Mouse (Mus musculus): ENCODE data around the gene Smim5. TPM values are rescaled to one million over a fixed set of nuclear protein-coding genes. Genes with fewer than 3 reads are reported as not detected.

Gene Smim5
- polyA plus RNA-seq (2012; rRNA removed; ENCODE audit: low replicate concordance) = 0.71 and 1.8 TPM in 2 replicates

DNA sequence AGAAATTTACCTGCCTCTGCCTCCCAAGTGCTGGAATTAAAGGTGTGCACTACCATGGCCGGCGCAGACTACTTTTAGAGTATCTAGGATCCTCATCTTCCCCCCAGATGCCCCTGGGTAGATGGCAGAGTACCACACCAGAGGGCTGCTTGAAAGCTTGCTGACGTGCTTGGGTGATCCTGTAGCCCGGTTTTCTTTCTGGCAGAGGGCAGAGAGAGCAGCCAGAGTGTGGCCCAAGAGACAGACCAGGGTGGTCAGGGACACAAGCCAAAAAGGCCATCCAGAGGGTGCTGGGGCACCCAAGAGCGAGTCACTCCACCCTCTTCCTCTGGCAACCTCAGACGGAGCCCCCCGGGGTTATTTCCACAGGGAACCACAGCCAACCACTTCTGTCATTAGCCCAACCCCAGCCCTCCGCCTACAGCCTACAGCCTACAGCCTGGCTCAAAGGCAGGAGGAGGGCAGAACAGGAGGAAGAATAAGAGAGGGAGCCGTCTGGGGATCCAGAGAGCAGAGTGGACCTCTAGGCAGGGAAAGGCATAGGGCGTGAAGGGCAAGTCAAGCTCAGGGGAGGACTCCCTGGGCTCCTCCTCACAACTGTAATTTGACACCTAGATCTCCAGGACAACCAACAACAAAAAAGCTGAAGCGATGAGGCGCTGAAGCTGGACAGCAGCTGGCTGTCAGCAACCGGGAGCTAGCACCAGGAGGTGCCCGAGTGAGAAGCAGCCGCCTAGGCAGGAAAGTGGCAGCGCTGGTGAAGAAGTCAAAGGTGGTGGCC, at the start of gene Smim5:
Gene Smim5 (plus strand): TSS at position 481 of the 781 bp plus-strand sequence.

DNA sequence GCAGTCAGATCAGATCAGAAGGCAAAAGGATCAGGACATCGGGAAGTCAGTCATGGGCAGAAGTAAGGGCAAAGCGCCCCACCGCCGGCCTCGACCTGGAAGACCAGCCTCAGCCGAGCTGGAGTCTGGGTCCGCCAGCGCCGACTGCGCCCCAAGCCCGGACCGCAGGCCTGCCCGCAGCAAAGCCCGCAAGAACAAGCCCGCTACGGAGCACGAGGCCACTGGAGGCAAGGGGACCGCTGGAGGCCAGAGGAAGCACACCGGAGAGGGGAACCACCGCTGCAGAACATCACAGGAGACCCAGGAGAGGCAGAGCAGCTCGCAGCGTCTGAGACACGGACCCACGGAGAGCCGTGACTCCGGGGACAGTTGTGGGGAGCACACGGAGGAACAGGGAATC, 41.4 kb upstream of the Smim5 start, which contains the start of gene Myo15b:
Gene Myo15b (plus strand): TSS at position 53 of the 400 bp plus-strand sequence.

DNA sequence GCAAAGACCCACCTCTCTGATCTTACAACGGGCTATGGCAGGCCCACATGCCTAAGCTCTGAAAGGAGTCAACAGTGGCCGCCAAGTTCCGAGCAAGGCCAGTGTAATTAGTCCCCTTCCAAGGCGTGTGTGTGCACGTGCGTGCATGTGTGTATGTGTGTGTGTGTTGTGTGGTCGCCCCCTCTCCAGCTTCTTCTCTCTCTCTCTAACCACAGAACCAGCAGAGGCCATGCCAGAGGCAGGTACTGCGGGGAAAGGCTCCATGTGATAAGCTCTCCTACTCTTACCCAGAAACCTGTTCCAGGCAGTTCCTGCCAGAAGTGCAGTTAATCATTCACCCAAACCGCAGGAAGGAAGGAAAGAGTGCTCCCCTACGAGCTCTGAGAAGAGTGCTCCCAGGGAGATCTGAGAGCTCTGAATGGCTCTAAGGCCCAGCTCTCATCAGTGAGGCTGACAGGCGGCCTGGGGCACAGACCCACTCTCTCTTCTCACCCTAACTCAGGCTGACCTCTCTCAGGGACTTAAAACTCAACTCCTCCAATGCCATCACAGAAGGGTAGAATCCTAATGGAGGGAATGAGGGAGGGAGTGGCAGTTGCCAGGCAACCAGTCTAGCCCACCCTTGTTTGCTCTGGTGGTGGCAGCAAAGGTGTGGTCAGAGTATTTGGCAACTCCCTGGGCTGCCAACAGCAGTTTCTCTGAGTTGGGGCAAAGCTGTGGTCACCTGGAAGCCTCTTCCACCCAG, 12.0 kb downstream of the Smim5 start, which contains the start of gene Smim6:
Gene Smim6 (plus strand): TSS at position 386 of the 745 bp plus-strand sequence.

DNA sequence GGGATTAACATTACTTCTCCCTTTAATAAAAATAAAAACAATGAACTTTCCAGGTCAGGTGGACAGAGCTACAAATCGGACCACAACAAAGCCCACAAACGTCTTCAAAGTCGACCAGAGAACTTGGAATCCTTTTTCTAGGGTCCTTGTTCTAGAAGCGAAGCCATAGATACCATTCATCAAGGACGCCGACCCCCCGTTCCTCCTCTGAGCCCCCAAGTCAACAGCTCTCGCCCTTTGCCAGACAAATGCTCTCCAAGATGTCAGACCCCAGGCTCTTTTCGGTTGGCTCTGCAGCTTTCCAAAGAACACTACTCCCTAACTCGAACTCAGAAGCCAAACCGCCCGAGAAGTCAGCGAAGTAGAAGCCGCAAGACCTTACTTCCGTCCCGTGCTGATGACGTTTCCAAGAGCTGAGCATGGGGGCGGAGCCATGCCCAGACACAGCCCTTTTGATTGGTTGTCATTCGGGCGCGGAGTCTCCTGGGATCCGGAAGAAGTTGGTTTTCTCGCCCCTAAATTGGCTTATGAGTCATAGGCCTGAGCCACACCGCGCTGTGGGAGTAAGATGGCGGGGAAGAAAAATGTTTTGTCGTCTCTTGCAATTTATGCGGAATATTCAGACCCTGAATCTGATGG, 33.5 kb downstream of the Smim5 start, which contains the start of the genes Sap30bp and Recql5:
Gene Sap30bp (plus strand): TSS at position 175 of the 639 bp plus-strand sequence.
Gene Recql5 (minus strand): TSS at position 370 of the 639 bp plus-strand sequence.

Other genes with a start within 250 kb of the Smim5 start
- gene Grb2, start 191.4 kb upstream of the Smim5 start, polyA plus RNA-seq (2012; rRNA removed; ENCODE audit: low replicate concordance) = 25.3 and 37.6 TPM in 2 replicates
- gene Tmem94, start 134.5 kb upstream of the Smim5 start, polyA plus RNA-seq (2012; rRNA removed; ENCODE audit: low replicate concordance) = 87.6 and 103 TPM in 2 replicates
- 30.2 and 41.0 TPM in 2 replicates for gene Caskin2, start 86.3 kb upstream of the Smim5 start, polyA plus RNA-seq (2012; rRNA removed; ENCODE audit: low replicate concordance)
- 43.3 and 67.7 TPM in 2 replicates for gene Tsen54, start 85.2 kb upstream of the Smim5 start, polyA plus RNA-seq (2012; rRNA removed; ENCODE audit: low replicate concordance)
- 207 and 252 TPM in 2 replicates for gene Llgl2, start 75.9 kb upstream of the Smim5 start, polyA plus RNA-seq (2012; rRNA removed; ENCODE audit: low replicate concordance)
- 427 and 1,224 TPM in 2 replicates for gene Myo15b, start 41.6 kb upstream of the Smim5 start, polyA plus RNA-seq (2012; rRNA removed; ENCODE audit: low replicate concordance)
- gene Smim6, start 12.1 kb downstream of the Smim5 start, polyA plus RNA-seq (2012; rRNA removed; ENCODE audit: low replicate concordance) = 6.3 and 7.1 TPM in 2 replicates
- 20.5 and 22.2 TPM in 2 replicates for gene Sap30bp, start 33.3 kb downstream of the Smim5 start, polyA plus RNA-seq (2012; rRNA removed; ENCODE audit: low replicate concordance)
- 11.2 and 15.0 TPM in 2 replicates for gene Recql5, start 33.5 kb downstream of the Smim5 start, polyA plus RNA-seq (2012; rRNA removed; ENCODE audit: low replicate concordance)
- 58.5 and 81.0 TPM in 2 replicates for gene Itgb4, start 74.7 kb downstream of the Smim5 start, polyA plus RNA-seq (2012; rRNA removed; ENCODE audit: low replicate concordance)
- gene Galk1, start 112.8 kb downstream of the Smim5 start, polyA plus RNA-seq (2012; rRNA removed; ENCODE audit: low replicate concordance) = 75.5 and 95.6 TPM in 2 replicates
- 118 and 156 TPM in 2 replicates for gene H3f3b, start 128.0 kb downstream of the Smim5 start, polyA plus RNA-seq (2012; rRNA removed; ENCODE audit: low replicate concordance)
- 16.6 and 27.4 TPM in 2 replicates for gene Unk, start 130.4 kb downstream of the Smim5 start, polyA plus RNA-seq (2012; rRNA removed; ENCODE audit: low replicate concordance)
- 5.5 and 11.2 TPM in 2 replicates for gene Unc13d, start 178.0 kb downstream of the Smim5 start, polyA plus RNA-seq (2012; rRNA removed; ENCODE audit: low replicate concordance)
- gene Wbp2, start 187.0 kb downstream of the Smim5 start, polyA plus RNA-seq (2012; rRNA removed; ENCODE audit: low replicate concordance) = 285 and 420 TPM in 2 replicates
- gene Trim47, start 227.2 kb downstream of the Smim5 start, polyA plus RNA-seq (2012; rRNA removed; ENCODE audit: low replicate concordance) = 36.2 and 37.8 TPM in 2 replicates
- gene Trim65, start 231.2 kb downstream of the Smim5 start, polyA plus RNA-seq (2012; rRNA removed; ENCODE audit: low replicate concordance) = 10.0 and 11.2 TPM in 2 replicates
- gene Mrpl38, start 238.9 kb downstream of the Smim5 start, polyA plus RNA-seq (2012; rRNA removed; ENCODE audit: low replicate concordance) = 57.3 and 106 TPM in 2 replicates

All from duodenum, adult 2 months (tissue).